Mouse (Mus musculus): Measurements from ENCODE around the gene Agrp. TPM values are rescaled to one million over a fixed set of nuclear protein-coding genes. Genes with fewer than 3 reads are reported as not detected.

Gene Agrp
- polyA plus RNA-seq, 1 experiment from 2014 or later: 2.0 TPM

DNA sequence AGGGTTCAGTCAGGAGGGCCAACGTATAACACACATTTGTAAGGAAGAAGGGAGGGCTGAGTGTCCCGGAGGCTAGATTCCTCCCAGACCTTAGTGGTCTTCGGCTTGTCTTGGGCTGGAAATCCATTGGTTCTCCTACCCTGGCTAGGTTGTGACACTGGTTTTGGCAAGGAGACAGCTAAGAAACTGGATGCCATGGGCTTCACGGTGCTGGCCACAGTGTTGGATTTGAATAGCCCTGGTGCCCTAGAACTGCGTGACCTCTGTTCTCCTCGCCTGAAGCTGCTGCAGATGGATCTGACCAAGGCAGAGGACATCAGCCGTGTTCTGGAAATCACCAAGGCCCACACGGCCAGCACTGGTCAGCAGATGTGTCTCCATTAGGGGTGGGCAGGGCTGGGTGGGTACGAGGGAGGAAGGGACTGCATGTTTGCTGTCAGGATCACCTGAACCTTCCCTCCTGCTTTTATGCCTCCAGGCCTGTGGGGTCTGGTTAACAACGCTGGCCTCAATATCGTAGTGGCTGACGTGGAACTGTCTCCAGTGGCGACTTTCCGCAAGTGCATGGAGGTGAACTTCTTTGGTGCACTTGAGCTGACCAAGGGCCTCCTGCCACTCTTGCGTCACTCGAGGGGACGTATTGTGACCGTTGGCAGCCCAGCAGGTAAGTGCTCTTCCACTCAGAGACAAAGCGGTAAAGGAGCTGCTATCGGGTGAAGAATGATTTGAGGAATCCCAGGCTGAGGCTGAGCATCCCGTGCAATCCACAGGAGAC, 115.0 kb downstream of the Agrp start:
- Histone ChIP-seq H3K4me1 (peaks cover 49% of the 10 kb centered on the region), H3K27ac (no peak overlapping the region), H3K4me3 (no peak overlapping the region), H3K4me2 (replicated peaks) (no peak overlapping the region), H3K36me3 (peaks cover 44% of the 10 kb centered on the region), H3K27me3 (peaks cover 6% of the 10 kb centered on the region), H3K9me3 (no peaks in the 10 kb centered on the region), H3K9ac (no peak overlapping the region)
- ATAC-seq (ENCODE audit: low FRiP score, low read depth): no peak
- WGBS: 74% methylated on average over 21 of the region's 21 CpGs

DNA sequence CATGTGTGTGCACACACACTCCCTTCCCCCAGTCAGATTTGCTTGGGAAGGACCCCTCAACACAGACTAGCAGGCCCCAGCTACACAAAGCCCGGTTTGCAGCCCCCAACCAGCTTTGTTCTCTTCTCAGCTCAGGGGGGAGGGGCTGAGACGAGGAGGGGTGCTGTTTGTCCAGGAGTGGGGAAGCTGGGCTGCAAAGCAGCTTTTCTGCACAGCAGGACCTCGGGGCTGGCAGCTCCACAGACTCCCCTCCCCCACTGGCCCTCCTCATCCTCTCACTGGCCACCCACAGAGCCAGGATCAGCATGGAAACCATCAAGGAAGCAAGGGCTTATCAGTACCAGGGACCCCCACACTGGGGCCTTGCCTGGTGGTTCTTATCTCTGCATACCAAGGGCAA, 116.1 kb downstream of the Agrp start:
- Histone ChIP-seq H3K36me3 (peaks cover 41% of the 10 kb centered on the region), H3K4me1 (peaks cover 60% of the 10 kb centered on the region), H3K27ac (0 out of 2 replicates have a peak overlapping the region, but pooled peaks have one; percentile 7), H3K4me3 (no peak overlapping the region), H3K4me2 (replicated peaks) (peak overlapping the region; percentile 99), H3K9me3 (no peaks in the 10 kb centered on the region), H3K27me3 (peaks cover 12% of the 10 kb centered on the region), H3K9ac (peak overlapping the region; percentile 36; the same call in 1 of the 2 replicates)
- ATAC-seq (ENCODE audit: low FRiP score, low read depth): no peak
- 5% methylated on average over 3 of the region's 3 CpGs for WGBS

DNA sequence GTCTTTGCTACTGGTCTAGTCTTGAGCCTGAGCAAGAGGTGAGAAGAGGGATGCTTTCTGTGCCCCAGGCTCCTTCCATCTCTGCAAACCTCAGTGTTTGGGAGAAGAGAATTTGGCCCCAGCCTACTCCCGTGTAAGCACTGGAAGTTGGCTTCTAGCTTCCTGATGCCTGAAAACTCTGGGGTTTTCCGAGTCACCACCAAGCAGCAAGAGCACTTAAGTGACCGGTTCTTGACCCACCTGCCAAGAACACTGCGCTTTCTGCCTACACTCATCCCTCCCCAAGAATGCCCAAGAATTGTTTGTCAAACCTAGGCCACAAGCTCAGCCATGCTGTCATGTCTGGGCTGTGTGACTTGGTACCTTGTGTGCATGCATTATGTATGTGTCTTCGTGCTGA, 116.7 kb downstream of the Agrp start:
- peak overlapping the region; percentile 99 for H3K4me2 ChIP-seq (replicated peaks)
- H3K4me1 ChIP-seq: peaks cover 63% of the 10 kb centered on the region
- 0 out of 2 replicates have a peak overlapping the region, but pooled peaks have one; percentile 7 for H3K27ac ChIP-seq
- H3K27me3 ChIP-seq: peaks cover 12% of the 10 kb centered on the region
- 24% methylated on average over 5 of the region's 5 CpGs for WGBS
- H3K4me3 ChIP-seq: 0 out of 2 replicates have a peak overlapping the region, but pooled peaks have one; percentile 5
- no peak for ATAC-seq (ENCODE audit: low FRiP score, low read depth)
- peaks cover 37% of the 10 kb centered on the region for H3K36me3 ChIP-seq
- no peaks in the 10 kb centered on the region for H3K9me3 ChIP-seq
- no peak overlapping the region for H3K9ac ChIP-seq

GRCm38 (mm10) chr8:105519591-105519990, 117.6 kb downstream of the Agrp start:
- H3K4me1 ChIP-seq: peaks cover 66% of the 10 kb centered on the region
- H3K9me3 ChIP-seq: no peaks in the 10 kb centered on the region
- peaks cover 12% of the 10 kb centered on the region for H3K27me3 ChIP-seq
- 2% methylated on average over 2 of the region's 2 CpGs for WGBS
- peak overlapping the region; percentile 64 for H3K4me3 ChIP-seq
- ATAC-seq (ENCODE audit: low FRiP score, low read depth): no peak
- no peak overlapping the region; the same call in 1 of the 2 replicates for H3K27ac ChIP-seq
- H3K36me3 ChIP-seq: peaks cover 28% of the 10 kb centered on the region
- peak overlapping the region; percentile 80 for H3K9ac ChIP-seq
- peak overlapping the region; percentile 99 for H3K4me2 ChIP-seq (replicated peaks)

GRCm38 (mm10) chr8:105518436-105519313, 118.5 kb downstream of the Agrp start, which contains the start of gene Hsd11b2:
TSS of gene Hsd11b2 (plus strand) at chr8:105518755.
- Histone ChIP-seq H3K27ac (peak within 1 kb of the TSS; percentile 69), H3K4me1 (peaks cover 74% of the 10 kb centered on the region), H3K4me3 (peak within 1 kb of the TSS; percentile 64), H3K4me2 (replicated peaks) (peak within 1 kb of the TSS; percentile 99), H3K9me3 (no peaks in the 10 kb centered on the region), H3K27me3 (peaks cover 12% of the 10 kb centered on the region), H3K9ac (peak within 1 kb of the TSS; percentile 80), H3K36me3 (peaks cover 19% of the 10 kb centered on the region)
- 1% methylated on average over 66 of the region's 68 CpGs for WGBS
- peak; percentile 49 for ATAC-seq (ENCODE audit: low FRiP score, low read depth)

DNA sequence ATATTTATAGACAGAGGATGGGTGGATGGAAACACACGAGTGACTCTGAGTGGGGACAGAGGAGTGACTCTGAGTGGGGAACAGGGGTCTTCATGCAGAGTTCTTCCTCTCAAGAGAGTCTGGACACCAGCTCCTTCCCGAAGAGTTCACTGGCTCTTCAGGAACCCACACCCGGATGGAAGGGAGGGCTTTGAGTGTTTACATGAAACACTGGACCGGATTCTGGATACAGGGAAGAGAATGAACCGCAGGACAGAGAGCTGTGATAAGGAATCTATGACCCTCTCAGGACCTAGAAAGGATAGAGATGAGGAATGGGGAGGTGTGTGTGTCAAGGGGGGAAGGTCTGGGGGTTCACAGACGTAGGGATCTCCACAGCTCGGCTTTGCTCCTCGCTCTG, 119.8 kb downstream of the Agrp start:
- WGBS: 42% methylated on average over 8 of the region's 8 CpGs
- H3K27ac ChIP-seq: no peak overlapping the region

More for the DNA sequence above, 119.8 kb downstream of the Agrp start:
- Histone ChIP-seq H3K4me2 (replicated peaks) (peak overlapping the region; percentile 21; the same call in 1 of the 2 replicates), H3K36me3 (peaks cover 7% of the 10 kb centered on the region; the same call in 1 of the 2 replicates), H3K4me1 (peaks cover 74% of the 10 kb centered on the region), H3K4me3 (no peak overlapping the region), H3K9me3 (no peaks in the 10 kb centered on the region), H3K9ac (no peak overlapping the region), H3K27me3 (peaks cover 12% of the 10 kb centered on the region)
- no peak for ATAC-seq (ENCODE audit: low FRiP score, low read depth)

MicroRNAs encoded within 50 kb of the gene (microRNA counts, 519-probe panel; counts per million panel counts)
- 2,695 counts per million, percentile 41 among the panel's probes with 10 or more counts for microRNA mmu-miR-1966

Small RNA genes lying within 50 kb of the gene (microRNA-seq; reads per million reads assigned to microRNA genes)
- not detected for gene Mir1966

Other genes starting within 250 kb of the Agrp start
- not detected in 2 replicates for gene Kctd19, start 223.9 kb downstream of the Agrp start, polyA plus RNA-seq (2015; fragmentation: Nextera tagmentation; extraction: Ambion mirVana)
- 0.36 and 0.55 TPM in 2 replicates for gene Lrrc36, start 223.8 kb downstream of the Agrp start, polyA plus RNA-seq (2015; fragmentation: Nextera tagmentation; extraction: Ambion mirVana)
- 65.4 and 71.1 TPM in 2 replicates for gene Tppp3, start 165.9 kb downstream of the Agrp start, polyA plus RNA-seq (2015; fragmentation: Nextera tagmentation; extraction: Ambion mirVana)
- 42.5 and 45.3 TPM in 2 replicates for gene Zdhhc1, start 140.5 kb downstream of the Agrp start, polyA plus RNA-seq (2015; fragmentation: Nextera tagmentation; extraction: Ambion mirVana)
- 5.9 and 7.6 TPM in 2 replicates for gene Hsd11b2, start 118.6 kb downstream of the Agrp start, polyA plus RNA-seq (2015; fragmentation: Nextera tagmentation; extraction: Ambion mirVana)
- 82.5 and 83.5 TPM in 2 replicates for gene Atp6v0d1, start 71.3 kb downstream of the Agrp start, polyA plus RNA-seq (2015; fragmentation: Nextera tagmentation; extraction: Ambion mirVana)
- 20.1 and 20.2 TPM in 2 replicates for gene Ripor1, start 32.1 kb downstream of the Agrp start, polyA plus RNA-seq (2015; fragmentation: Nextera tagmentation; extraction: Ambion mirVana)
- 140 and 142 TPM in 2 replicates for gene Ctcf, start 825 bp downstream of the Agrp start, polyA plus RNA-seq (2015; fragmentation: Nextera tagmentation; extraction: Ambion mirVana)
- gene Carmil2, start 48.9 kb upstream of the Agrp start, polyA plus RNA-seq (2015; fragmentation: Nextera tagmentation; extraction: Ambion mirVana): 0.55 and 0.77 TPM in 2 replicates
- 81.5 and 83.9 TPM in 2 replicates for gene Acd, start 63.7 kb upstream of the Agrp start, polyA plus RNA-seq (2015; fragmentation: Nextera tagmentation; extraction: Ambion mirVana)
- gene Pard6a, start 63.8 kb upstream of the Agrp start, polyA plus RNA-seq (2015; fragmentation: Nextera tagmentation; extraction: Ambion mirVana): 17.7 TPM in 2 replicates
- gene 4933405L10Rik, start 70.3 kb upstream of the Agrp start, polyA plus RNA-seq (2015; fragmentation: Nextera tagmentation; extraction: Ambion mirVana): 0.36 TPM in 1 of 2 replicates, not detected in the other
- gene Enkd1, start 70.8 kb upstream of the Agrp start, polyA plus RNA-seq (2015; fragmentation: Nextera tagmentation; extraction: Ambion mirVana): 30.8 and 32.2 TPM in 2 replicates
- 27.4 and 28.4 TPM in 2 replicates for gene Gfod2, start 121.3 kb upstream of the Agrp start, polyA plus RNA-seq (2015; fragmentation: Nextera tagmentation; extraction: Ambion mirVana)
- gene Ranbp10, start 190.0 kb upstream of the Agrp start, polyA plus RNA-seq (2015; fragmentation: Nextera tagmentation; extraction: Ambion mirVana): 15.1 and 16.2 TPM in 2 replicates
- 0.20 and 0.27 TPM in 2 replicates for gene Tsnaxip1, start 190.3 kb upstream of the Agrp start, polyA plus RNA-seq (2015; fragmentation: Nextera tagmentation; extraction: Ambion mirVana)
- gene Cenpt, start 215.9 kb upstream of the Agrp start, polyA plus RNA-seq (2015; fragmentation: Nextera tagmentation; extraction: Ambion mirVana): 52.1 and 54.6 TPM in 2 replicates
- 79.0 and 83.0 TPM in 2 replicates for gene Thap11, start 217.7 kb upstream of the Agrp start, polyA plus RNA-seq (2015; fragmentation: Nextera tagmentation; extraction: Ambion mirVana)
- gene Nutf2, start 223.2 kb upstream of the Agrp start, polyA plus RNA-seq (2015; fragmentation: Nextera tagmentation; extraction: Ambion mirVana): 253 and 274 TPM in 2 replicates
- gene Edc4, start 243.5 kb upstream of the Agrp start, polyA plus RNA-seq (2015; fragmentation: Nextera tagmentation; extraction: Ambion mirVana): 54.6 and 61.5 TPM in 2 replicates

Data from limb, embryonic 13.5 days (tissue).